Mouse (Mus musculus): ENCODE data around the gene Baiap2. TPM values are rescaled to one million over a fixed set of nuclear protein-coding genes. Genes with fewer than 3 reads are reported as not detected.

The Baiap2 gene
- polyA plus RNA-seq, 1 experiment from 2014 or later: 22.3 TPM

GRCm38 (mm10) chr11:119967401-119967800 lies 24.8 kb downstream of the Baiap2 start:
- no peak overlapping the region for H3K4me3 ChIP-seq (replicated peaks)
- no peaks in the 10 kb centered on the region for H3K27me3 ChIP-seq
- H3K9ac ChIP-seq: no peak overlapping the region
- 75% methylated on average over 8 of the region's 8 CpGs for WGBS
- no peak for ATAC-seq (replicated peaks; ENCODE audit: low FRiP score)
- H3K27ac ChIP-seq: no peak overlapping the region
- H3K36me3 ChIP-seq: peaks cover 11% of the 10 kb centered on the region
- H3K9me3 ChIP-seq (replicated peaks): no peaks in the 10 kb centered on the region
- no peak overlapping the region for H3K4me2 ChIP-seq
- 0 out of 2 replicates have a peak, but pooled peaks cover 4% of the 10 kb centered on the region for H3K4me1 ChIP-seq

- Histone ChIP-seq H3K36me3 (peaks cover 11% of the 10 kb centered on the region), H3K27me3 (no peaks in the 10 kb centered on the region), H3K9ac (no peak overlapping the region), H3K4me3 (replicated peaks) (no peak overlapping the region), H3K9me3 (replicated peaks) (no peaks in the 10 kb centered on the region), H3K27ac (no peak overlapping the region), H3K4me1 (0 out of 2 replicates have a peak, but pooled peaks cover 4% of the 10 kb centered on the region), H3K4me2 (no peak overlapping the region)
- no peak for ATAC-seq (replicated peaks; ENCODE audit: low FRiP score)
- WGBS: 90% methylated on average over 2 of the region's 2 CpGs
Measured at GRCm38 (mm10) chr11:119967892-119968291, 25.3 kb downstream of the Baiap2 start.

- Histone ChIP-seq H3K36me3 (peaks cover 18% of the 10 kb centered on the region), H3K9ac (no peak overlapping the region), H3K4me1 (0 out of 2 replicates have a peak, but pooled peaks cover 4% of the 10 kb centered on the region), H3K27ac (no peak overlapping the region), H3K9me3 (replicated peaks) (no peaks in the 10 kb centered on the region), H3K27me3 (no peaks in the 10 kb centered on the region), H3K4me2 (no peak overlapping the region), H3K4me3 (replicated peaks) (no peak overlapping the region)
- ATAC-seq (replicated peaks; ENCODE audit: low FRiP score): no peak
- WGBS: 70% methylated on average over 12 of the region's 12 CpGs
Measured at GRCm38 (mm10) chr11:119970021-119970851, 27.7 kb downstream of the Baiap2 start.

DNA sequence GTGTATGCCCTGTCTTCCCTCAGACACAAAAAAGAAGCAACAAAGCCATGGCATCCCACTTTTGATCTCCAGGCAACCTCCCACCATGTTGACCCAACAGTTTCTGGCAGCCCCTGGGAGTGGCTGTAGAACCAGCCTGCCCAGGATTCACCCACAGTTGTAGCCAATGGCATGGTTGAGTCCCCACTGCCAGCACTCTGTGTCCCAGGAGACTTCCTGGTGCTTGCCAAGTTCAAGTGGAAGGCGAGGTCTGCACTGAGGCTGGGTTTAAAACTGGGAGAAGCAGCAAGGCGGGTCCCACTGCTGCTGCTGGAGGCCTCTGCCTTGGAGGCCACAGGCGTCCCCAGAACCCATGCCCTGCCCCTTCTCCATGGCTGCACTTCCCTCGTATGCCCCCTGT lies 31.2 kb downstream of the Baiap2 start:
- Histone ChIP-seq H3K36me3 (peaks cover 11% of the 10 kb centered on the region), H3K27ac (no peak overlapping the region), H3K4me1 (peaks cover 12% of the 10 kb centered on the region; the same call in 1 of the 2 replicates), H3K9ac (no peak overlapping the region), H3K27me3 (no peaks in the 10 kb centered on the region), H3K4me3 (replicated peaks) (no peak overlapping the region), H3K9me3 (replicated peaks) (no peaks in the 10 kb centered on the region), H3K4me2 (no peak overlapping the region)
- no peak for ATAC-seq (replicated peaks; ENCODE audit: low FRiP score)
- 85% methylated on average over 4 of the region's 4 CpGs for WGBS

GRCm38 (mm10) chr11:119975739-119976501 lies 33.4 kb downstream of the Baiap2 start:
- Histone ChIP-seq H3K27me3 (no peaks in the 10 kb centered on the region), H3K36me3 (peaks cover 11% of the 10 kb centered on the region), H3K27ac (peak overlapping the region; percentile 32; the same call in 1 of the 2 replicates), H3K4me1 (peaks cover 13% of the 10 kb centered on the region; the same call in 1 of the 2 replicates), H3K9me3 (replicated peaks) (no peaks in the 10 kb centered on the region), H3K4me2 (no peak overlapping the region), H3K9ac (no peak overlapping the region), H3K4me3 (replicated peaks) (no peak overlapping the region)
- no peak for ATAC-seq (replicated peaks; ENCODE audit: low FRiP score)
- 62% methylated on average over 8 of the region's 8 CpGs for WGBS

GRCm38 (mm10) chr11:119978701-119979100 lies 36.1 kb downstream of the Baiap2 start:
- WGBS: 88% methylated on average over 4 of the region's 4 CpGs
- Histone ChIP-seq H3K9me3 (replicated peaks) (no peaks in the 10 kb centered on the region), H3K4me1 (peaks cover 13% of the 10 kb centered on the region; the same call in 1 of the 2 replicates), H3K27ac (no peak overlapping the region), H3K4me3 (replicated peaks) (no peak overlapping the region), H3K9ac (no peak overlapping the region), H3K36me3 (peaks cover 23% of the 10 kb centered on the region; the same call in 1 of the 2 replicates), H3K27me3 (no peaks in the 10 kb centered on the region), H3K4me2 (no peak overlapping the region)
- ATAC-seq (replicated peaks; ENCODE audit: low FRiP score): no peak

DNA sequence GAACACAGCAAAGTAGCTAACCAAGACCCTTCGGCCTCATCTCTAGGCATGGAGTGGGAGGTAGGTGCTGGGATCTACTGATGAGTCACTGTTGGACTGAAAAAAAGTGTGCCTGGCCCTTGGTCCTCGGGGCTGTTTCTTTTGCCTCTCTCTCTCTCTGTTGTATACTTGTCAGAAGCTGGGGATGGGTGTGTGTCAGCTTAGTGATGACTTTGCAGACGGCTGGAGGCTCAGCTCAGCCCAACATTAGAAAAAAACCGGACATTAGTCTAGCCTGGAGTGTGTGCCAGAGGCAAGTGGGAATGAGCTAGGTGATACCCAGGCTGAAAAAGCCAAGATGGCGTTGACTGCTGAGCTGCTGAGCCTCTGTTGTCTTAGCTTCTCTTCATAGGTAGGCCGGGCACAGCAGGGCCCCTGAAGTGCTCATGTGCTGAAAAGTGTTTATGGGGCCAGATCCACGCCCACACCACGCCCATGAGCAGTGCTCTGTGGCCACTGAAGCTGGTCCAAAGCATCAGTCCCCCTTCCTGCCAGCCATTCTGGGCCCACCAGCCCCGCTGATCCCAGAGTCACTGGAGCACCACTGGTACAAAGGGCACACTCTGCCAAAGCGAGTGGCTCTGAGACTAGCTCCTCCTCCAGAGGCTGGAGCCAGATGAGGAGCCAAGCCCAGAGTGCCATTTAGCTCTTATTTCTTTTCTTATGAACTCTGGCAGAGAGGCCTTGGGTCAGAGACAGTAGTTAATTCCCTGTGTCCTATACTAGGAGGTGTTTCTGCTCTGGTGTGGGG lies 37.2 kb downstream of the Baiap2 start:
- no peaks in the 10 kb centered on the region for H3K9me3 ChIP-seq (replicated peaks)
- no peak overlapping the region for H3K9ac ChIP-seq
- H3K4me2 ChIP-seq: no peak overlapping the region
- H3K27ac ChIP-seq: no peak overlapping the region
- ATAC-seq (replicated peaks; ENCODE audit: low FRiP score): no peak
- H3K27me3 ChIP-seq: no peaks in the 10 kb centered on the region
- H3K4me1 ChIP-seq: peaks cover 13% of the 10 kb centered on the region; the same call in 1 of the 2 replicates
- 75% methylated on average over 10 of the region's 10 CpGs for WGBS
- no peak overlapping the region for H3K4me3 ChIP-seq (replicated peaks)
- peaks cover 27% of the 10 kb centered on the region for H3K36me3 ChIP-seq

GRCm38 (mm10) chr11:119981769-119982168 lies 39.2 kb downstream of the Baiap2 start:
- ATAC-seq (replicated peaks; ENCODE audit: low FRiP score): no peak
- 82% methylated on average over 3 of the region's 3 CpGs for WGBS
- H3K4me2 ChIP-seq: no peak overlapping the region
- H3K27me3 ChIP-seq: no peaks in the 10 kb centered on the region
- no peak overlapping the region for H3K9ac ChIP-seq
- no peaks in the 10 kb centered on the region for H3K9me3 ChIP-seq (replicated peaks)
- H3K4me1 ChIP-seq: 0 out of 2 replicates have a peak, but pooled peaks cover 4% of the 10 kb centered on the region
- H3K27ac ChIP-seq: no peak overlapping the region
- no peak overlapping the region for H3K4me3 ChIP-seq (replicated peaks)
- peaks cover 35% of the 10 kb centered on the region for H3K36me3 ChIP-seq

GRCm38 (mm10) chr11:119982236-119982635 lies 39.7 kb downstream of the Baiap2 start:
- Histone ChIP-seq H3K4me1 (0 out of 2 replicates have a peak, but pooled peaks cover 4% of the 10 kb centered on the region), H3K27me3 (no peaks in the 10 kb centered on the region), H3K4me3 (replicated peaks) (no peak overlapping the region), H3K4me2 (no peak overlapping the region), H3K9me3 (replicated peaks) (no peaks in the 10 kb centered on the region), H3K9ac (no peak overlapping the region), H3K27ac (no peak overlapping the region), H3K36me3 (peaks cover 35% of the 10 kb centered on the region)
- no peak for ATAC-seq (replicated peaks; ENCODE audit: low FRiP score)
- WGBS: 95% methylated on average over 3 of the region's 3 CpGs

- Histone ChIP-seq H3K4me1 (peaks cover 6% of the 10 kb centered on the region), H3K27me3 (no peaks in the 10 kb centered on the region), H3K9me3 (replicated peaks) (no peaks in the 10 kb centered on the region), H3K36me3 (peaks cover 35% of the 10 kb centered on the region), H3K4me2 (no peak overlapping the region), H3K27ac (no peak overlapping the region), H3K4me3 (replicated peaks) (no peak overlapping the region), H3K9ac (no peak overlapping the region)
- WGBS: 95% methylated on average over 2 of the region's 2 CpGs
- ATAC-seq (replicated peaks; ENCODE audit: low FRiP score): no peak
Measured at GRCm38 (mm10) chr11:119983151-119983550, 40.6 kb downstream of the Baiap2 start.

- no peak overlapping the region for H3K4me2 ChIP-seq
- H3K27ac ChIP-seq: no peak overlapping the region
- no peak overlapping the region for H3K4me3 ChIP-seq (replicated peaks)
- WGBS: 85% methylated on average over 9 of the region's 9 CpGs
- no peaks in the 10 kb centered on the region for H3K9me3 ChIP-seq (replicated peaks)
- no peaks in the 10 kb centered on the region for H3K27me3 ChIP-seq
- no peak for ATAC-seq (replicated peaks; ENCODE audit: low FRiP score)
- H3K9ac ChIP-seq: no peak overlapping the region
- peaks cover 28% of the 10 kb centered on the region for H3K36me3 ChIP-seq
- H3K4me1 ChIP-seq: peaks cover 35% of the 10 kb centered on the region
Measured at GRCm38 (mm10) chr11:119986751-119987425, 44.3 kb downstream of the Baiap2 start.

Data from kidney, embryonic 15.5 days (tissue).